Mouse (Mus musculus): ENCODE results near the gene Sdccag8. TPM values are rescaled to one million over a fixed set of nuclear protein-coding genes. Genes with fewer than 3 reads are reported as not detected.

The Sdccag8 gene
- polyA plus RNA-seq, 1 experiment, result 12.8 TPM

DNA sequence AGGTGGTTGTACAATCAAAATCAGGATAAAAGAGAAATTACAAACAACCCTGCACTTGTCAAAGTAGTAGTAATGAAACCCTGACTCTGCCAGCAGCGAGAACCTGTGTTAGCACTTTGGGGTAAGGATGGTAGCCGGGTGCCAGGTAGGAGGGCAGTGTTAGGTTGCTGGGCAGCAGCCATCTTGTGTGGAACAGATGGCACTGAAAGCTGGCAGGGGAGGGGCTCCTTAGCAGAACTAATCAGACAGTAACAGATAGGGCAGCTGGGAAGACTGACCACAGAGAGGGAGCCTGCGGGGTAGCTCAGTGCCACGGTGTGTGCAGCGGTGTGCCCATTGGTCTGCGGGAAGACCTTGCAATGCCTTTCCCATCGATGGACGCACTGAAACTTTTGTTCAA lies 115.2 kb downstream of the Sdccag8 start:
- peaks cover 36% of the 10 kb centered on the region for H3K4me1 ChIP-seq (ENCODE audit: control insufficient read depth, insufficient read depth, low read length)
- DNase-seq, result peak; percentile 92 to 94
- 7% methylated on average over 8 of the region's 8 CpGs for WGBS
- H3K27ac ChIP-seq (ENCODE audit: insufficient read depth, low read length), result peak overlapping the region; percentile 95
- H3K27me3 ChIP-seq (ENCODE audit: control insufficient read depth, insufficient read depth, low read length), result no peaks in the 10 kb centered on the region
- H3K4me3 ChIP-seq (replicated peaks; ENCODE audit: insufficient read depth, low read depth, low read length), result peak overlapping the region; percentile 48
- TF ChIP-seq POLR2A (IDR thresholded peaks at IDR 0.05; ENCODE audit: borderline replicate concordance, insufficient read depth, low read length) (peak; percentile 72; the same call in 1 of the 2 replicates), CTCF (IDR thresholded peaks at IDR 0.05; ENCODE audit: borderline replicate concordance, insufficient read depth, low read depth, low read length) (no peak)

DNA sequence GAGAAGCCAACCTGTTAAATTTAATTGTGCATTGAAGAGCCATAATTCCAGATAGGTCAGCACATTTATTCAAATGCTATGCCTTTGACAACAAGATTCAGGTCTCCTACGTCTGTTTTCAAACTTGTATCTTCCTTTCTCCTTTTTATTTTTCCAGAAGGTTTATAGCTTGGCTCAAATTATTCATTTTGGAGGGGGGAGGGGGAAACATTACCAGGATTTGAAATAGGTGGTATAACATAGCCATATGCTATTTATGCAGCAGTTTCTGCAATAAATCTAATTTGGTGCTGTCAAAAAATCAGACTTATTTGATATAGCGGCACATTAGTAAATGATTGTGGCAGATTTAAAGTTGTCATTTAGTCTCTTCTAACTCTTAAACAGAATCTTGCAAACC lies 116.1 kb downstream of the Sdccag8 start:
- H3K4me1 ChIP-seq (ENCODE audit: control insufficient read depth, insufficient read depth, low read length), result peaks cover 41% of the 10 kb centered on the region
- H3K27ac ChIP-seq (ENCODE audit: insufficient read depth, low read length), result peak overlapping the region; percentile 94; the same call in 1 of the 2 replicates
- no peak for DNase-seq
- H3K27me3 ChIP-seq (ENCODE audit: control insufficient read depth, insufficient read depth, low read length), result no peaks in the 10 kb centered on the region
- H3K4me3 ChIP-seq (replicated peaks; ENCODE audit: insufficient read depth, low read depth, low read length), result peak overlapping the region; percentile 11
- TF ChIP-seq POLR2A (IDR thresholded peaks at IDR 0.05; ENCODE audit: borderline replicate concordance, insufficient read depth, low read length) (no peak), CTCF (IDR thresholded peaks at IDR 0.05; ENCODE audit: borderline replicate concordance, insufficient read depth, low read depth, low read length) (no peak)
- 24% methylated on average over 2 of the region's 2 CpGs for whole genome bisulfite sequencing

DNA sequence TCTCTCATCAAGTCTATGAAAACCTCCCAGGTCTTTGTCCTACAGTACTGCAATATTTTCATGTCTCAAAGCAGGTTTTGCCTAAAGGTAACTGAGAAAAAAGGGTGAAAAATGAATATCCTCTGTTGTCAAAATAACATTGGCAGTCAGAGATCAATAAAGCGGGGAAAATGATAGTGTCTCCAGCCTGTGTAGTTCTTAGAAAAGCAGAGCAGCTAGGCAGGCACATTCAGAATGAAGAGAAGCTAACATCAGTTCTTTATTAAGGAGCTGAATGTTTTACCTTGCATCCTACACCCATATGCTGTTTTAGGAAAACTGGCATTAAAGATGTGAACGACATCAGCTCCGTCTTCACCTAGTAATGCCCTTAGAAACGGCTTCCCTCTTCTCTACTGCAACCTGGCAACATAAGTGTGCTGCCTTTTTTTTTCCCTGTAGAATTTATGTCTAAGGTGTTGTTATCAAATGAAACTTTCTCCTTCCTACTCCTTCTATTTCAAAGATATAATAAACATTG lies 116.6 kb downstream of the Sdccag8 start:
- WGBS, result 16% methylated on average over 4 of the region's 4 CpGs
- H3K27ac ChIP-seq (ENCODE audit: insufficient read depth, low read length), result peak overlapping the region; percentile 94
- DNase-seq, result no peak
- H3K27me3 ChIP-seq (ENCODE audit: control insufficient read depth, insufficient read depth, low read length), result no peaks in the 10 kb centered on the region
- TF ChIP-seq CTCF (IDR thresholded peaks at IDR 0.05; ENCODE audit: borderline replicate concordance, insufficient read depth, low read depth, low read length), result no peak
- TF ChIP-seq POLR2A (IDR thresholded peaks at IDR 0.05; ENCODE audit: borderline replicate concordance, insufficient read depth, low read length), result no peak
- H3K4me1 ChIP-seq (ENCODE audit: control insufficient read depth, insufficient read depth, low read length), result peaks cover 44% of the 10 kb centered on the region
- H3K4me3 ChIP-seq (replicated peaks; ENCODE audit: insufficient read depth, low read depth, low read length), result peak overlapping the region; percentile 15

DNA sequence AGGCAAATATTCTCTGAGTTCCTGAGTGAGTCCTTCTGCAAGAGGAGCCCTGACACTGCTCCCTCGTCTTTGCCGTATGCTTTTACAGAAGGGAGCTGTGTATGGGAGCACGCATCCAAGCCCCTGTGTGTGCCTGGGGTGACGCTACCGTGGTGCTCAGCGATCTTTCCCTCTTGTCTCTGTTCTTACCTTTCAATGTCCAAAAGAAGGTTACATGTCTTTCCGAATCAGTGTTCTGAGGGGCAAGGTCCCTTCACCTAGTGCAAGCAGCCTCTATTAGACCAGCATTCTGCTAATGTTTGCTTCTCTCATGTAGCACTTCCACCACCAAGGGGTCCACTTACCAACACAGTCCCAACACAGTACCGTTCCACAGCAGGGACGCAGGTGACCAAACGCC lies 117.1 kb downstream of the Sdccag8 start:
- H3K4me1 ChIP-seq (ENCODE audit: control insufficient read depth, insufficient read depth, low read length), result peaks cover 44% of the 10 kb centered on the region
- peak overlapping the region; percentile 38 for H3K4me3 ChIP-seq (replicated peaks; ENCODE audit: insufficient read depth, low read depth, low read length)
- DNase-seq, result peak; percentile 69 to 78
- TF ChIP-seq CTCF (IDR thresholded peaks at IDR 0.05; ENCODE audit: borderline replicate concordance, insufficient read depth, low read depth, low read length) (no peak), POLR2A (IDR thresholded peaks at IDR 0.05; ENCODE audit: borderline replicate concordance, insufficient read depth, low read length) (peak; percentile 38; the same call in 1 of the 2 replicates)
- H3K27ac ChIP-seq (ENCODE audit: insufficient read depth, low read length), result peak overlapping the region; percentile 94
- H3K27me3 ChIP-seq (ENCODE audit: control insufficient read depth, insufficient read depth, low read length), result no peaks in the 10 kb centered on the region
- WGBS, result 12% methylated on average over 10 of the region's 10 CpGs

DNA sequence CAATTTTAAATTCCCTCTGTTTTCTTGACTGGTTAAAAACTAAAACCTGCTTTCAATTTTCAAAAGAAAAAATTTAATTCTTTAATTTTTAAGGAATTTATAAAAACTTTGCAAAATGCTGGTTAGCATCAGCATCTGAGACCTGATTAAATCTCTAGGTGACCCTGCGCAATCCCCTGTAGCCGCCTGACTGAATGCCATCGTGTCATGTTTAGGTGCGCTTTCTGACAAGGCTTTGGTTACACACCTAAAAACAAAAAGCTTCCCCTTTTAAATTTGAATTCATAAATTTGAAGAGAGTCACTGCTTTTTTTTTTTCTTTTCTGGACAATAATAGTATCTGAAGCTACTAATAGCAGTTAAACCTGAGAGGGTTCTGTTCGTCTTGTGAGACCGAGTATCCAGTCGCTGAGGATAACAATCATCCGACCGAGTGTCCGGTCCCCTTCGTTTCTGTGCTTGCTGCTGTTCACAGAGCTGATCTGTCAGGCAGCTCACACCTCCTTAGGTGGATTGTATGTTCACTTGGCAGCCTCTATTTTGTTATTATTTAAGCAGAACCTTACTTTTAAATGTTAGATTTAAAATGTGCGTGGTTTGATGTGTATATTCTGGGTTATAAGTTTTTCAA lies 118.0 kb downstream of the Sdccag8 start:
- TF ChIP-seq POLR2A (IDR thresholded peaks at IDR 0.05; ENCODE audit: borderline replicate concordance, insufficient read depth, low read length) (peak; percentile 36; the same call in 1 of the 2 replicates), CTCF (IDR thresholded peaks at IDR 0.05; ENCODE audit: borderline replicate concordance, insufficient read depth, low read depth, low read length) (no peak)
- Histone ChIP-seq H3K4me3 (replicated peaks; ENCODE audit: insufficient read depth, low read depth, low read length) (no peak overlapping the region), H3K27me3 (ENCODE audit: control insufficient read depth, insufficient read depth, low read length) (no peaks in the 10 kb centered on the region), H3K27ac (ENCODE audit: insufficient read depth, low read length) (peak overlapping the region; percentile 97), H3K4me1 (ENCODE audit: control insufficient read depth, insufficient read depth, low read length) (peaks cover 41% of the 10 kb centered on the region)
- WGBS, result 12% methylated on average over 12 of the region's 12 CpGs
- peak; percentile 62 to 70 for DNase-seq

DNA sequence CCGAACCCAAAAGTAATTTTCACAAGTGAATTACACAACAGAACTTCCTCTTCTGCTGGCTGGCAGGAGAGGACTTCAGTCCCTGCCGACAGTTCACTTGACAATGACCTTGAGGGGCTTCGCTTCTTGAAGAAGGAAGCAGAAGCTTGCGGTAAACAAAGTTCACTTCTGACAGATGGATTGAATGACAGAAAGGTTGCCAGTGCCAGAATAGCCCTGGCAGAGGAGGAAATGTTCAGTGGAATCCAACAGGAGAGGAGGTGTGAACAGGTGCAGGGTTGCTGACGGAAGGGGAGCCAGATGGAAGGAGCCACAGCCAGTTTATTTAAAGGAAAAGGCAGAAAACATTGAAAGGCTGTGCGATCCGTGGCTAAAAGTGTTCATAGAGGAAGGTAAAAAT lies 118.9 kb downstream of the Sdccag8 start:
- H3K27ac ChIP-seq (ENCODE audit: insufficient read depth, low read length), result peak overlapping the region; percentile 92
- no peaks in the 10 kb centered on the region for H3K27me3 ChIP-seq (ENCODE audit: control insufficient read depth, insufficient read depth, low read length)
- 11% methylated on average over 7 of the region's 7 CpGs for WGBS
- H3K4me1 ChIP-seq (ENCODE audit: control insufficient read depth, insufficient read depth, low read length), result peaks cover 32% of the 10 kb centered on the region
- no peak overlapping the region for H3K4me3 ChIP-seq (replicated peaks; ENCODE audit: insufficient read depth, low read depth, low read length)
- TF ChIP-seq POLR2A (IDR thresholded peaks at IDR 0.05; ENCODE audit: borderline replicate concordance, insufficient read depth, low read length) (no peak), CTCF (IDR thresholded peaks at IDR 0.05; ENCODE audit: borderline replicate concordance, insufficient read depth, low read depth, low read length) (no peak)
- DNase-seq, result peak; percentile 88 to 95

DNA sequence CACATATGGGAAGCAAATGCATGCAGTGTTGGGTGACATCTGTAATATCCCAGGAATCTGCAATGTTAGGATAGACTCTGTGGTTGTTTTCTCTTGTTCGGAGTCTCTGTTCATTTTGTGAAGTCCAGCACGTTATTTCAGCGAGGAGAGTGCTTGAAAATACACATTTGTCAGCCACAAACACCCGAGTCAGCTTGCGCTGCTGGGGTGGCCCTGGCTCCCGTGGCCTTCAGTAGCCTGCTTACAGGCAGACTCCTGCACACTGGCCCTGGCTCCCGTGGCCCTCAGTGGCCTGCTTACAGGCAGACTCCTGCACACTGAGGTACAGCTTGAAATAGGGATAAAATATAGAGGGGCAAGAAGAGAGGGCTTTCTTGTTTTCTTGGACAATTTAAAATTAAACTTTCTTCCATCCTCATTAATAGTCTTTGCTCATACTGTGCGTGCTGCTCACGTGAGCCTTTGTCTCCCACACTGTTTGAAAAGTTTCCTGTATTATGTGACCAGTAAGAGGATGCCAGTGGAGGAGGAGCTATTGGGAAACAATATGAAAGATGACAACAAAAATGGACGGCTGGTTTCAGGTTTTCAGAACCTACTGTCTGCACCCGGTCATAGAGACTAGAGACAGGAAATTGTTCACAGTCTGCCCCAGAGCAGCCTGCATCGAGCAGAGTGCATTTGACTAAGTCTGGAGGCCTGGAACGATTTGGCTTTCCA lies 119.7 kb downstream of the Sdccag8 start:
- no peak for TF ChIP-seq POLR2A (IDR thresholded peaks at IDR 0.05; ENCODE audit: borderline replicate concordance, insufficient read depth, low read length)
- TF ChIP-seq CTCF (IDR thresholded peaks at IDR 0.05; ENCODE audit: borderline replicate concordance, insufficient read depth, low read depth, low read length), result no peak
- Histone ChIP-seq H3K4me1 (ENCODE audit: control insufficient read depth, insufficient read depth, low read length) (peaks cover 29% of the 10 kb centered on the region), H3K27ac (ENCODE audit: insufficient read depth, low read length) (peak overlapping the region; percentile 97), H3K27me3 (ENCODE audit: control insufficient read depth, insufficient read depth, low read length) (no peaks in the 10 kb centered on the region), H3K4me3 (replicated peaks; ENCODE audit: insufficient read depth, low read depth, low read length) (no peak overlapping the region)
- WGBS, result 22% methylated on average over 13 of the region's 13 CpGs
- peak; percentile 67 to 70 for DNase-seq

All from cerebellum, adult 2 months (tissue).